Mouse (Mus musculus): ENCODE results near the gene Prdx2.

DNA sequence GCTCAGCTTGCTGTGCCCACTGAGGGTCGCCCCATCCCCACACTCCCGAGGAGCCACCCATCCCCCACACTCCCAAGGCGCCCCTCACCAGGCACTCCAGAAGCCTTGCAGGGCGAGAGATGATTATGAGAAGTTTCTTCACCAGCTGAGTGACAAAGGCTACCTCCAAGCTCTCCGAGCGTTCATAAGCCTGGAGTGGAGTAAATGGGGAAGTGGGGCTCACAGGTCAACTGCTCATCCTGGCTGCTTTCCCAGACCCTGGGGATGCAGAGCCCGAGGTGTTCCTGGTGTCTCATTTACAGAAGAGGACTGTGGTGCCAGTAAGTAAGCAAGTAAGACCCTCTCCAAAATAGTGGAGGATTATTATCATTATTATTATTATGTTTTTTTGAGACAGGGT, 43.8 kb upstream of the Prdx2 start:
- TF ChIP-seq CTCF (IDR thresholded peaks at IDR 0.05) (no peak), EP300 (IDR thresholded peaks at IDR 0.05) (no peak)
